Mouse (Mus musculus): Measurements from ENCODE around the gene Gm3642. TPM values are rescaled to one million over a fixed set of nuclear protein-coding genes. Genes with fewer than 3 reads are reported as not detected.
"Not testable (repeated sequence)": the region's sequence is repeated elsewhere in the genome, so short reads cannot be mapped to it uniquely, and the experiment has no call there.

Gm3642 gene
- total RNA-seq (2021): not detected
- long read RNA-seq, experiment 1: 0 reads
- long read RNA-seq, experiment 2: 0 reads

DNA sequence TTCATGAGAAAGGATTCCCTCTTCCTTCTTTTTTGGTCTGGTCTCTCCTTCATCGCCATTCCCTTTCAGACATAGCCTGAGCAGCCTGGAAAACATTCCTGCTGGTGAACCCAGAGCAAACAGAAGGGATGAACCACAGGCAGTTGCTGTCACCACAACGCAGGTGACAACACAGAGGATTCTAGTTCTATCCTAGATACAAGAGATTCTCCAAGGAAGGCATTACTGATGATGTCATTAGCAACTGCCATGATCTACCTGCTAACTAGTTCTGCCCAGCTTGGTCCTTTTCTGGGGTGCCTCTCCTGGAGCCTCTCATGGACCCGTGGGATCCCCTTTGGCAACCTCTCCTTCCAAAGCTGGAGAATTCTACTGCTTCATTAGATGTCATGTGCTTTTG is at the start of gene Gm3642:
TSS of gene Gm3642 (minus strand) at position 101 of the 400 bp plus-strand sequence.
- DNase-seq: not testable (repeated sequence)

DNA sequence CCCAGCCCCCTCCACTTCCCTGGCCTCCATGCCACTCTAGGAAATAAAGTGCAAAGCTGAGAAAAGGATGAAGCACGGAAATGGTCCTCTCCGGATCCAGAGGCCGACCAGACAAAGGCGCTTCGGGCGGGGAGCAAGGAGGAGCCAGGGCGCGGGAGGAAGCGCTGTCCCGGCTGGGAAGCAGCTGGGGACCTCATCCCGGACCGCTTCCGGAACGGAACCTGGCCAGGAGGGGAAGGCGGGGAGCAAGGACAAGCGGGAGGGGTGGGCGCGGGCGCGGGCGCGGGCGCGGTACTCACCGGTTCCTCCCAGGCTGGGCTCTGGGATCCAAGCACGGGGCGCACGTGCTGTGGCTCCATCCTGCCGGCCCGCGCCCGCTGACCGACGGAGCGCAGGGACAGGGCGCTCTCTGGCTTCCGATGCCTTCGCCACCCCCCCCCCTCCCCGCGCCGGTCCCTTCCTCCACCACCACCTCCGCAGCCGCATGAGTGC is 49.5 kb upstream of the Gm3642 start, which contains the start of gene Gm3667:
TSS of gene Gm3667 (minus strand) at position 442 of the 492 bp plus-strand sequence.
- DNase-seq: peak; percentile 17 to 47

DNA sequence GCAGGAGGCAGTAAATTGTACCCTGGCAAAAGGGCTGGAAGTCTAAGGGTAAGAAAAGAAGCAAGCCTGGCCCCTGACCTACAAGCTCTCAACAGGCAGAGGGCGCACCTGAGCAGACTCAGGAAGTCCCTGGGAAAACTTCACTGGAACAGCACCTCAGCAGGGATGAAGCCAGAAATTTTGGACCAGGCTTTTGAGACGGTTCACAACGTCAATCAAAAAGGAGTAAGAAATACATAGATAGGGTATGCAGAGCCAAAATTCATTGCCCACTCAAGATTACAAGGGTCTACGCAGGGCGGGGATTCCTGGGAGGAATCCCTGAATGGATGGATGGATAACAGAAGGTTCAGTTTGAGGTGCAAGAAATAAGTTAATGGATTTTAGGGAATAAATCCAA is 48.7 kb upstream of the Gm3642 start:
- DNase-seq: peak; percentile 9 to 29

DNA sequence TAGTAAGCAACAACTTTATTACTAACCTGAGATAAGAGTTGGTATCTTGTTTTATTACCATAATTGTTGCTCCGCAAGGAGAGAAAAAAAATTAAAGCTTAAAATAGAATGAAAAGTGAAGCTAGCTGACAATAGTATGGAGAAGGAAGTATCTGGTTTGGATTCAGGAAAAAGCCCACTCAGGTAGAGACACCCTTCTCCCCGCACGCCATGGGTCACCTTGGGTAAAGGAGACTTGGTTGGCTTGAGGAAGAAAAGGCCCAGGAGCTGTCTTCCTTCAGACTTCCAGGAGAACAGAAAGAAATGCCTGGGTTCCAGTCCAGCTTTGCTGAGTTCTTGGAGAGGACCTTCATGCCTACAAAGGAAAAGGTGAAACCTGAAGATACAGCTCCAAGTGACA is 16.8 kb downstream of the Gm3642 start:
- not testable (repeated sequence) for DNase-seq

Other genes starting within 250 kb of the Gm3642 start
- under 1 TPM in 1 of 2 experiments, not detected in 1; 0.23 TPM for gene Gm3629, start 249.7 kb downstream of the Gm3642 start, total RNA-seq (2021)
- not detected for gene Gm3460, start 217.9 kb downstream of the Gm3642 start, total RNA-seq (2021)
- not detected for gene Gm10251, start 156.1 kb downstream of the Gm3642 start, total RNA-seq (2021)
- not detected for gene Gm8050, start 120.1 kb downstream of the Gm3642 start, total RNA-seq (2021)
- gene Gm3636, start 98.0 kb downstream of the Gm3642 start, total RNA-seq (2021): under 1 TPM; 0.49 to 0.57 TPM
- not detected for gene Gm8362, start 65.9 kb downstream of the Gm3642 start, total RNA-seq (2021)
- under 1 TPM in 1 of 2 experiments, not detected in 1; 0.31 TPM for gene Gm3667, start 49.7 kb upstream of the Gm3642 start, total RNA-seq (2021)
- not detected for gene Gm6356, start 133.5 kb upstream of the Gm3642 start, total RNA-seq (2021)
- not detected for gene Gm10406, start 187.1 kb upstream of the Gm3642 start, total RNA-seq (2021)
- not detected for gene Gm3685, start 204.7 kb upstream of the Gm3642 start, total RNA-seq (2021)

All from heart, adult 18-20 months (tissue).